Mouse (Mus musculus): ENCODE results near the gene Kcnmb3.

The Kcnmb3 gene

GRCm38 (mm10) chr3:32492097-32493090 lies at the start of gene Kcnmb3:
Gene Kcnmb3, minus strand, starts transcription at chr3:32492231.
- no peak for DNase-seq

DNA sequence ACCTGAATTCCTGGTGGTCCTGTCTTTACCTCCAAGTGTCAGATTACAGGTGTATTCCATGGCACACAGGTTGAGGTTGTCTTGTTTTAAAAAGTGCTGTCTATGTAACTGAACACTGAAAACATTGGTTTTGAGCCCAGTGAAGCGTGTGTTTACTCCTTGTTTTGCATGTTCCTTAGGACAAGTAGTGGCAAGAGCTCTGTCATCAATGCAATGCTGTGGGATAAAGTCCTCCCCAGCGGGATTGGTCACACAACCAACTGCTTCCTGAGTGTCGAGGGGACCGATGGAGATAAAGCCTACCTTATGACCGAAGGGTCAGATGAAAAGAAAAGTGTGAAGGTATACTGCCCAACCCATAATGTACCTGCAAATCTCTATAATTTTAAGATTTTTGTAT lies 46.1 kb upstream of the Kcnmb3 start:
- no peak for DNase-seq

GRCm38 (mm10) chr3:32537556-32537955 lies 45.5 kb upstream of the Kcnmb3 start:
- no peak for DNase-seq

GRCm38 (mm10) chr3:32535692-32536091 lies 43.7 kb upstream of the Kcnmb3 start:
- no peak for DNase-seq

- DNase-seq = no peak
Observed at GRCm38 (mm10) chr3:32530041-32530440, 38.0 kb upstream of the Kcnmb3 start.

DNA sequence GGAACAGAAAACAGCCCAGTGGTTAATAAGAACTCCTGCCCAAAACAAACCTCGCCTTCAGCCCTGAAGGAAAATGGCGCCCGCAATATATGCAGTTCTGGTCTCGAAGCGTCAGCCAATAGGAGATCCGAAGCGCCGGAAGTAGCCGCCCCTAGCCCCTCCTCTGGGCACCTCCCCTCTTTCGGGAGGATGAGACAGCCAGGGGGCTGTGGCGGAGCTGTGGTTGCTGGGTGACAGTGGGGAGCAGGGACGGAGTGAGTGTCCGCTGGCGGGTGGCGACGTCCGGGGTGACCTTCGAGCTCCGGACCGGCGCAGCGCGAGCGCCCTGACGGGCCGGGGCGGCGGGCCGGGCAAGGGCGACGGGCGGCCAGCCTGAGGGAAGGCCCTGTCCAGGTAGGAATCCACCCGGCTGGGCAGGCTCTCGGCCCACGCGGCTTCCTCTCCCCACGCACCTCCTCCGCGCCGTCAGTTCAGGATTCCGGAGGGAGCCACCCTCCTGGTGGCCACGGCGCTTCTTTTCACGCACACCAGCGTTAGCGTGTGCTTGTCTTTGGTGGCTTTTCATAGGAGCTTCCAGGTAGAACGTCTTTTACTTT lies 37.4 kb upstream of the Kcnmb3 start, which contains the start of gene Mfn1:
Mfn1 (plus strand) TSS at position 163 of the 596 bp plus-strand sequence.
- DNase-seq = peak; percentile 91

DNA sequence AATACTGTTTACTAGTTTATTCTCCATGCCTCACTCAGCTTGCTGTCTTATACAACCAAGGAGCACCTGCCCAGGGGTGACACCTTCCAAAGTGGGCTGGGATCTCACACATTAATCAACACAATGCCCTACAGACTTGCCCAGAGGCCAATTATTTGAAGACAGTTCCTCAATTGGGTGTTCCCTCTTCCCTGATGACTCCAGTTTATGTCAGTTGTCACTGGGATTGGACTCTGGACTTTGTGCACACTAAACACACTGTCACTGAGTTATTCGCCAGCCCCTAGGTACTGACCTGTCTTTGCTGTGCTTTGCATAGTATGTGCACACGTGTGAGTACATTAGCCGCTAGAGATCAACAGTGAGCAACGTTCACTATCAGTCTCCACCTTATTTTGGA lies 35.1 kb upstream of the Kcnmb3 start:
- DNase-seq = no peak

DNA sequence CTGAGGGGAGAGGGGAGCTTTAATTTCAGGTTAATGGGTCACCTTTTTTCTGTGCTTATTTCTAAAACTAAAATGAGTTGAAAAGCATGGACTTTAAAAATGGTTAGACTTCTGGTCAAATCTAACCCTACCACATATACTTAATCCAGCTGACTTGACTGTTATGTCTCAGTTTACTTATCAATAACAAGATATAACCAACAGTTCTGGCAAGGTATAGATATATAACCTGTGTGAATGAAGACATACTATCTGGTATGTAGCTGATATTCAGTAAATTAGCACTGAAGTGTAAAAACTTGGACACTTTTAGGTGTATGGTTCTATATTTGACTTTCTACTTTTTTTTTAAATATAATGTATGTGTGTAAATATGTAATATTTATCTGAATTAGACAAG lies 21.5 kb upstream of the Kcnmb3 start:
- no peak for DNase-seq

GRCm38 (mm10) chr3:32512686-32513284 lies 20.8 kb upstream of the Kcnmb3 start:
- no peak for DNase-seq

GRCm38 (mm10) chr3:32511191-32511550 lies 19.1 kb upstream of the Kcnmb3 start:
- peak; percentile 29 for DNase-seq

- DNase-seq = peak; percentile 97
Observed at GRCm38 (mm10) chr3:32510375-32511190, 18.6 kb upstream of the Kcnmb3 start.

GRCm38 (mm10) chr3:32509496-32510374 lies 17.7 kb upstream of the Kcnmb3 start, which contains the start of gene Zfp639:
Gene Zfp639, plus strand, starts transcription at chr3:32510259.
- DNase-seq = no peak

GRCm38 (mm10) chr3:32508666-32509324 lies 16.8 kb upstream of the Kcnmb3 start:
- DNase-seq = peak; percentile 72

DNA sequence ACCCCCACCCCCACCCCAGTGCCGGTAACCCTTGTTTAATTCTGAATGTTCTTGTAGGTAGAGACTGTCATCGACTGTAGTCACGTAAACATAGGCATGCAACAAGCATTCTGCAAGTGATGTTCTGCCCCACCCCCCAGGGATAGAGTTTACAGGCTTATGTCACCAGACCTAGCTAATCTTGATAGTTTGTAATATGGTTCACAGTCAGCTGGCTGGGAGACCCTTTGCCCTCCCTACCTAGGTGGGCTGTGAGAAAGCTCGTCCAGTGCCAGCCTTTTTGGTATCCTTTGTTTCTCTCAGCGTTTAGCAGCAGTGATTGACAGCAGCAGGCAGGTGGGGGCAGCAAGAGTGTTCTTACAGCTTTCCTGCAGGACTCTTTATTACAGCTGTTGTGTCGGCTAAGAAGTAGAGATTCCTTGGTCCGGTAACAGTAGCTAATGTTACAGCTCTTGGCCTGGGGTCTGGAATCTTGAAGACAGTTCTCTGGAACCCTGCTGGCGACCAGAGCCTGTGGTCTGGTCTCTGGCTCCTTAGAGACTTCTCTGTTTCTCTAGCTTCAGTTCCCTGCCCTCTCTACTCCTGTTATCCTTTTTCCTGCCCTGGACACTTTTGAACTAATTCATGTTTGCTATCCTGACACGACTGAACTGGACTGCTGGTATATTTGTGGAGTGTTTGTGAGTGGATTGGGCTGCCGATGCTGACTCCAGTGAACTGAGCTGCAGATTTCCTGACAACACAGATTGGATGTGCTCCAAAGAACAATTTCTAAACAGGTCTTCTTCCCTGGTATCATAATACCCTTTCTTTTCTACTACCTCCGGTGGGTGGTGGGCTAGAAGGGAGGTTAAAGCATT lies 14.6 kb upstream of the Kcnmb3 start:
- no peak for DNase-seq

GRCm38 (mm10) chr3:32505841-32506240 lies 13.8 kb upstream of the Kcnmb3 start:
- no peak for DNase-seq

DNA sequence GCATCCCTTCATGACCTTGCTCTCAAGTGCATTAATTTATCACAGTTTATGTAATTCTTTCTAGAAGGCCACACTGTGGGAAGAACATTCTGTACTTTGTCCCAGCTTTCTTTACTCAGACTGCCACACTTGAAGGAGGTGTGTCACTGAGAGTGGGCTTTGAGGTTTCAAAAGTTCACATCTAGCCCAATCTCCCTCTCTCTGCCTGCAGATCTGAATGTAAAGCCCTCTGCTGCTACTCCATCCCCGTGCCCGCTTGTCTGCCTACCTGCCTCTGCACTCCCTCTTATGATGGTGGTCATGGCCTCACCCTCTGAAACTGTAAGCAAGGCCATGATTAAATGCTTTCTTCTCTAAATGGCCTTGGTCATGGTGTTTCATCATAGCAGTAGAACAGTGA lies 8.3 kb upstream of the Kcnmb3 start:
- no peak for DNase-seq

- no peak for DNase-seq
Observed at GRCm38 (mm10) chr3:32496711-32497070, 4.7 kb upstream of the Kcnmb3 start.

- DNase-seq = no peak
Observed at GRCm38 (mm10) chr3:32495856-32496710, 4.1 kb upstream of the Kcnmb3 start.

DNA sequence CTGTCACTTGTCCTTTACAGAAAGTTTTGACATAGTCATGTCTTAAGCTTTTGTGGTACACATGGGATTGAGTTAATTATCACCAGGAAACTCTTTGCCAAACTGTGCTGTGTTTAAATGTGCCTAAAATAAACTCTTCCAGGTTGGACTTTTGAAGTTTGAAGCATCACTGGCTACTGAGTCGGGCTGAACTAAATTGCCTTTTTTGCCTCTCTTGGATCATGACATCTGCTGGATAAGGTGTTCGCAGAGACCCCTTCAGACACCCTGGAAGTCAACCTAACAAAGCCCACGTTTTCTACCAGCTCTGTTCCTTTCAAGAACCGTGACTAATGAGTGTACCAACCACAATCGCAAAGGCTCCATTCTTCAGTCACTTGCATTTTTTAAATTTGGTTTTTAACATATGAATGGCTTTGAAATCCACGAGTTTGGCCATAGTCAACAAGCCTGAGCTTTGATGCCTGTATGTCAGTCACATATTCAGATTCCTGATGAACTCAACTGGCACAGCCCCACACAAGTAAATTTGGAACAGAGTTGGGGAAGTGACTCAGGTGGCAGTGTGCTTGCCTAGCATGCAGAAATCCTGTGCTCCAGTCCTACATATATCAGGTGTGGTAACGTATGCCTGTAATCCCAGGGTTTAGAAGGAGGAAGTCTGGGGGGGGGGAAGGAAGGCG lies 3.2 kb upstream of the Kcnmb3 start:
- no peak for DNase-seq
